In the genomic region with DNA sequence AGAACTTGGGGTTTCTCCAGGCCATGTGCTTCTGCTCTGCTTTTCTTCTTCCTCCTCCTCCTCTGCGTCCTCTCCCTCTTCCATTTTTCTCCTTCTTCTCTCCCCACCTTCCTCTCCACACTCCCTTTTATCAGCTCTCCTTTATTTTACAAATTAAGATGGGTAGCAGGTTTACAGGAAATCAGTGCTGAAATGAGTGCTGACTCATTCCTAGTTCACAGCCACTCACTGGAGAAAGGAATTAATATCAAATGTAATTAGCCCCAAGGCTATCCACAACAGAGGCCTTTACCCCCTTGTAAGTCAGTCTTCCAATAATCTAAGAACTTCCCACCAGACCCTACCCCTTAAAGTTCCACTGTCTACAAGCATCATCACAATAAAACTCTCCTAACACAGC, we compare ENCODE assay signal across 19 mouse cellular contexts. TPM values are rescaled to one million over a fixed set of nuclear protein-coding genes. Genes with fewer than 3 reads are reported as not detected.
A peak's percentile ranks its signal among the peaks of the same experiment; 100 is the strongest.
DNase-seq lines count a peak whose midpoint lies in the region; ATAC-seq and TF ChIP-seq lines count a peak whose summit lies in the region.
"Had no signal": no experiment of that assay in that cellular context is flagged by ENCODE, and none has a peak within 500 bp of the region (broad histone marks: within the 10 kb centered on the region; RNA-seq: fewer than 3 reads in every experiment).

No protein-coding gene starts in this region.

- peak overlapping the region; percentile 23; the same call in 1 of the 2 replicates for H3K9ac ChIP-seq in ES-E14 (ENCODE audit: insufficient read depth, low read depth, low read length, poor library complexity, severe bottlenecking)
- H3K9ac ChIP-seq in stomach, postnatal 0 days (ENCODE audit: low read length) = no peak overlapping the region
- H3K9ac ChIP-seq: embryonic facial prominence, embryonic 12.5 days; forebrain, embryonic 13.5 days; forebrain, embryonic 15.5 days; forebrain, postnatal 0 days had no signal

- no peak for ATAC-seq in stomach, postnatal 0 days (ENCODE audit: low FRiP score, low TSS enrichment)
- ATAC-seq: activated CD4-positive, CD25-positive, alpha-beta regulatory T cell, adult 4 months; forebrain, embryonic 13.5 days; forebrain, embryonic 15.5 days; forebrain, postnatal 0 days had no signal

- no peak for TF ChIP-seq POLR2A in testis, adult 2 months (IDR thresholded peaks at IDR 0.05; ENCODE audit: control insufficient read depth, low read depth, low read length)

- WGBS in stomach, postnatal 0 days = 77% methylated on average over 1 of the region's 1 CpGs

- no peak for TF ChIP-seq CTCF in testis, adult 2 months (IDR thresholded peaks at IDR 0.05; ENCODE audit: control insufficient read depth, insufficient read depth, insufficient replicate concordance, low read depth, low read length)
- TF ChIP-seq CTCF in stomach, postnatal 0 days (IDR thresholded peaks at IDR 0.05; ENCODE audit: low read depth) = no peak

- TF ChIP-seq EP300 in stomach, postnatal 0 days (optimal IDR thresholded peaks at IDR 0.05) = no peak

- no peaks in the 10 kb centered on the region for H3K9me3 ChIP-seq in ES-E14 (ENCODE audit: control insufficient read depth, insufficient read depth, low read depth, low read length)
- H3K9me3 ChIP-seq in stomach, postnatal 0 days (ENCODE audit: control insufficient read depth, low read length) = no peaks in the 10 kb centered on the region
- H3K9me3 ChIP-seq: embryonic facial prominence, embryonic 10.5 days; embryonic facial prominence, embryonic 12.5 days; forebrain, embryonic 13.5 days; forebrain, embryonic 15.5 days had no signal

- peak overlapping the region; percentile 46; the same call in 1 of the 2 replicates for H3K4me3 ChIP-seq in testis, adult 2 months (ENCODE audit: control insufficient read depth, low read depth, low read length)
- no peak overlapping the region for H3K4me3 ChIP-seq in ES-E14 (ENCODE audit: insufficient read depth in 1 of 2, low read depth in 1 of 2, low read length in 2 of 2, poor library complexity in 1 of 2, severe bottlenecking in 1 of 2)
- H3K4me3 ChIP-seq in stomach, postnatal 0 days (ENCODE audit: low read depth, low read length) = no peak overlapping the region
- H3K4me3 ChIP-seq: embryonic facial prominence, embryonic 10.5 days; embryonic facial prominence, embryonic 12.5 days; forebrain, embryonic 13.5 days; forebrain, embryonic 15.5 days had no signal

- no peak for DNase-seq in testis, postnatal 10 days (ENCODE audit: low spot score)
- no peak for DNase-seq in ES-E14 (ENCODE audit: low read depth, low spot score)
- no peak for DNase-seq in stomach, postnatal 0 days (ENCODE audit: low spot score)
- DNase-seq in left cerebral cortex, postnatal 10 days (ENCODE audit: extremely low spot score in 1 of 2, low spot score in 2 of 2) = no peak
- DNase-seq: adrenal gland, adult 8-10 months; adrenal gland, postnatal 14 days; adrenal gland, postnatal 36 days; cerebellum, adult 11-12 months; cerebellum, adult 2 months; cerebellum, adult 9-10 months; cerebellum, postnatal 10 days; cerebellum, postnatal 25 days; forebrain, postnatal 0 days had no signal

- intact Hi-C loops in left cerebral cortex, postnatal 10 days (cut with DNase I) = no loop called here

- no peaks in the 10 kb centered on the region for H3K27me3 ChIP-seq in testis, adult 2 months (ENCODE audit: control insufficient read depth, insufficient read depth, low read length)
- H3K27me3 ChIP-seq in stomach, postnatal 0 days (ENCODE audit: control insufficient read depth, insufficient read depth, low read length) = no peaks in the 10 kb centered on the region
- H3K27me3 ChIP-seq: embryonic facial prominence, embryonic 12.5 days; forebrain, embryonic 15.5 days had no signal

- in situ Hi-C loops in ES-E14 (cut with MboI; ENCODE audit: low sequenced_read_pairs in 2 of 2, unreplicated experiment in 2 of 2) = no loop called here

- H3K36me3 ChIP-seq in testis, adult 2 months (ENCODE audit: control insufficient read depth, insufficient read depth, low read length) = no peaks in the 10 kb centered on the region
- H3K36me3 ChIP-seq in ES-E14 (ENCODE audit: control insufficient read depth, insufficient read depth, low read length, poor library complexity, severe bottlenecking) = no peaks in the 10 kb centered on the region
- no peaks in the 10 kb centered on the region for H3K36me3 ChIP-seq in stomach, postnatal 0 days (ENCODE audit: control insufficient read depth, insufficient read depth, low read length)
- H3K36me3 ChIP-seq: embryonic facial prominence, embryonic 10.5 days; embryonic facial prominence, embryonic 12.5 days; forebrain, embryonic 15.5 days had no signal

- H3K4me2 ChIP-seq in stomach, postnatal 0 days (replicated peaks; ENCODE audit: low read depth) = no peak overlapping the region
- H3K4me2 ChIP-seq: embryonic facial prominence, embryonic 12.5 days; forebrain, embryonic 13.5 days; forebrain, embryonic 15.5 days had no signal

- no peak overlapping the region for H3K27ac ChIP-seq in testis, adult 2 months (ENCODE audit: control insufficient read depth, insufficient read depth, low read depth, low read length)
- peak overlapping the region; percentile 68; the same call in 1 of the 2 replicates for H3K27ac ChIP-seq in ES-E14 (ENCODE audit: insufficient read depth, low read depth, low read length, poor library complexity, severe bottlenecking)
- H3K27ac ChIP-seq in stomach, postnatal 0 days (replicated peaks) = no peak overlapping the region
- H3K27ac ChIP-seq: embryonic facial prominence, embryonic 10.5 days; embryonic facial prominence, embryonic 12.5 days; forebrain, embryonic 13.5 days; forebrain, embryonic 15.5 days had no signal

- peaks cover 12% of the 10 kb centered on the region for H3K4me1 ChIP-seq in testis, adult 2 months (ENCODE audit: control insufficient read depth, insufficient read depth, low read length)
- H3K4me1 ChIP-seq in ES-E14 (ENCODE audit: control insufficient read depth in 2 of 2, insufficient read depth in 2 of 2, low read length in 2 of 2, poor library complexity in 1 of 2) = peaks cover 5 to 23% of the 10 kb centered on the region in 2 experiments; a peak in 3 of 4 replicates
- H3K4me1 ChIP-seq in stomach, postnatal 0 days (replicated peaks; ENCODE audit: control insufficient read depth, insufficient read depth) = no peaks in the 10 kb centered on the region

TF ChIP-seq in ES-E14, 5 proteins besides CTCF, POLR2A, EP300 and RAD21:
- TF ChIP-seq MAFK (IDR thresholded peaks at IDR 0.05; ENCODE audit: insufficient read depth, low read depth, low read length) (peak; percentile 62; the same call in 1 of the 2 replicates), CHD2 (IDR thresholded peaks at IDR 0.05; ENCODE audit: low read depth, low read length) (no peak)
TF ChIP-seq in ES-E14: peak in this region for 1.

RNA-seq across cellular contexts. Expression of a gene that starts 3.7 kb away (rescaled TPM):
- 25.3 and 32.1 TPM in 2 replicates for polyA plus RNA-seq in testis, adult 2 months (2012; rRNA removed)
- total RNA-seq in ES-E14 (2012; rRNA removed) = 16.4 and 22.8 TPM in 2 replicates
- polyA plus RNA-seq in stomach, postnatal 0 days (2015; fragmentation: Nextera tagmentation; extraction: Ambion mirVana) = 23.1 and 23.5 TPM in 2 replicates
- total RNA-seq in left cerebral cortex, postnatal 10 days (2021) = 10 to 100 TPM; 82.5 to 84.5 TPM

RNA-seq across cellular contexts. Expression of a gene that starts 6.1 kb away (rescaled TPM):
- 244 and 274 TPM in 2 replicates for polyA plus RNA-seq in testis, adult 2 months (2012; rRNA removed)
- 40.3 and 48.9 TPM in 2 replicates for total RNA-seq in ES-E14 (2012; rRNA removed)
- 14.2 and 15.3 TPM in 2 replicates for polyA plus RNA-seq in stomach, postnatal 0 days (2015; fragmentation: Nextera tagmentation; extraction: Ambion mirVana)
- total RNA-seq in left cerebral cortex, postnatal 10 days (2021) = 10 to 100 TPM; 65.3 to 66.5 TPM
